Mouse (Mus musculus): Measurements from ENCODE around the gene Sar1a. TPM values are rescaled to one million over a fixed set of nuclear protein-coding genes. Genes with fewer than 3 reads are reported as not detected.

Sar1a gene
- polyA plus RNA-seq, 1 experiment from 2014 or later = 145 TPM

GRCm38 (mm10) chr10:61689405-61689804 lies 9.3 kb downstream of the Sar1a start:
- no peak for ATAC-seq (replicated peaks; ENCODE audit: insufficient number of reproducible peaks, insufficient read depth, low FRiP score, low read depth)
- Histone ChIP-seq H3K9me3 (replicated peaks) (no peaks in the 10 kb centered on the region), H3K27me3 (no peaks in the 10 kb centered on the region), H3K9ac (no peak overlapping the region), H3K4me2 (no peak overlapping the region), H3K27ac (no peak overlapping the region), H3K4me1 (replicated peaks) (no peaks in the 10 kb centered on the region; the same call in 1 of the 2 replicates), H3K36me3 (peaks cover 77% of the 10 kb centered on the region), H3K4me3 (no peak overlapping the region)
- WGBS = 66% methylated on average over 8 of the region's 8 CpGs

- ATAC-seq (replicated peaks; ENCODE audit: insufficient number of reproducible peaks, insufficient read depth, low FRiP score, low read depth) = no peak
- H3K36me3 ChIP-seq = peaks cover 41% of the 10 kb centered on the region
- H3K9ac ChIP-seq = no peak overlapping the region
- no peak overlapping the region for H3K27ac ChIP-seq
- no peaks in the 10 kb centered on the region for H3K27me3 ChIP-seq
- WGBS = 60% methylated on average over 4 of the region's 4 CpGs
- H3K9me3 ChIP-seq (replicated peaks) = no peaks in the 10 kb centered on the region
- H3K4me1 ChIP-seq (replicated peaks) = peaks cover 16% of the 10 kb centered on the region
- no peak overlapping the region for H3K4me3 ChIP-seq
- H3K4me2 ChIP-seq = no peak overlapping the region
Measured at GRCm38 (mm10) chr10:61693563-61693962, 13.5 kb downstream of the Sar1a start.

GRCm38 (mm10) chr10:61694870-61695670 lies 15.0 kb downstream of the Sar1a start, which contains the start of gene Tysnd1:
Gene Tysnd1 (plus strand): TSS chr10:61695514.
- no peaks in the 10 kb centered on the region for H3K27me3 ChIP-seq
- peaks cover 16% of the 10 kb centered on the region for H3K4me1 ChIP-seq (replicated peaks)
- H3K4me3 ChIP-seq = peak within 1 kb of the TSS; percentile 84
- peak within 1 kb of the TSS; percentile 60 for H3K27ac ChIP-seq
- H3K36me3 ChIP-seq = peaks cover 34% of the 10 kb centered on the region
- peak within 1 kb of the TSS; percentile 83 for H3K9ac ChIP-seq
- under 1% methylated on average over 42 of the region's 42 CpGs for WGBS
- peak within 1 kb of the TSS; percentile 100 for H3K4me2 ChIP-seq
- peak; percentile 92 for ATAC-seq (replicated peaks; ENCODE audit: insufficient number of reproducible peaks, insufficient read depth, low FRiP score, low read depth)
- H3K9me3 ChIP-seq (replicated peaks) = no peaks in the 10 kb centered on the region

DNA sequence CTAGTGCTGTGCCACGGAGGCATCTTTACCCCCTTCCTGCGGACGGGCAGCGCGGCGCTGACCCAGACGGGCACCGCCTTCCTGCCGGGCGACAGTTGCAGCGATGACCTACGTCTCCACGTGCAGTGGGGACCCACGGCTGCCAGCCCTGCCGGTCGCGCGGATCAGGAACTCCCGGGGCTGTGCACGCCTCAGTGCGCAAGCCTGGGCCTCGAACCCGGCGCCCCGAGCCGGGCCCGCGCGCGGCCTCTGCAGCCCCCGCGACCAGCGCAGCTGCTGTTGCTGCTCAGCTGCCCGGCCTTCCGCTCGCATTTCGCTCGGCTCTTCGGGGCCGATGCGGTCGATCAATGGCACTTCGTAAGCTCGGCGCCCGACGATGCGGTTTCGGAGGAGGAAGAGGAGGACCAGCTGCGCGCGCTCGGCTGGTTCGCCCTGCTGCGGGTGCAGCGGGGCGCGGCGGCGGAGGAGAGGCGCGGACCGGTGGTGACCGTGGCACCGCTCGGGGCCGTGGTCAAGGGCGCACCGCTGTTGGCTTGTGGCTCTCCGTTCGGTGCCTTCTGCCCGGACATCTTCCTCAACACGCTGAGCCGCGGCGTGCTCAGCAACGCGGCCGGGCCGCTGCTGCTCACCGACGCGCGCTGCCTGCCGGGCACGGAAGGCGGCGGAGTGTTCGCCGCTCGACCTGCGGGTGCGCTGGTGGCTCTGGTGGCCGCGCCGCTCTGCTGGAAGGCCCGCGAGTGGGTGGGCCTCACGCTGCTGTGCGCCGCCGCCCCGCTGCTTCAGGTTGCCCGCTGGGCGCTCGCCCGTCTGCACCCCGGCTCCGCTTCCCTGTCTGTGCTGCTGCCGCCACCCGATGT lies 15.8 kb downstream of the Sar1a start:
- ATAC-seq (replicated peaks; ENCODE audit: insufficient number of reproducible peaks, insufficient read depth, low FRiP score, low read depth) = peak; percentile 28
- peak overlapping the region; percentile 60 for H3K27ac ChIP-seq

DNA sequence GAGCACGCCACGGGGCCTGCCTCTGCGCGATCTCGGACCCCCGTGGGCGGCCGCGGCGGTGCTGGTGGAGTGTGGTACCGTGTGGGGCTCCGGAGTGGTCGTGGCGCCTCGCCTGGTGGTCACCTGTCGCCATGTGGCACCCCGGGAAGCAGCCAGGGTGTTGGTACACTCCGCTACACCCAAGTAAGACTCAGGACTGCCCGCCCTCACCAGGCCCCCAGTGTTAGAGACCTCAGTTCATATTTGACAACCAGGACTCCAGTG lies 16.4 kb downstream of the Sar1a start:
- H3K4me2 ChIP-seq = peak overlapping the region; percentile 100
- peaks cover 27% of the 10 kb centered on the region for H3K36me3 ChIP-seq
- 10% methylated on average over 19 of the region's 19 CpGs for WGBS
- H3K9me3 ChIP-seq (replicated peaks) = no peaks in the 10 kb centered on the region
- H3K4me1 ChIP-seq (replicated peaks) = peaks cover 16% of the 10 kb centered on the region
- no peaks in the 10 kb centered on the region for H3K27me3 ChIP-seq
- no peak overlapping the region for H3K27ac ChIP-seq
- peak overlapping the region; percentile 83 for H3K9ac ChIP-seq
- no peak for ATAC-seq (replicated peaks; ENCODE audit: insufficient number of reproducible peaks, insufficient read depth, low FRiP score, low read depth)
- H3K4me3 ChIP-seq = peak overlapping the region; percentile 84

More for the DNA sequence above, 15.8 kb downstream of the Sar1a start:
- Histone ChIP-seq H3K9me3 (replicated peaks) (no peaks in the 10 kb centered on the region), H3K36me3 (peaks cover 29% of the 10 kb centered on the region), H3K4me3 (peak overlapping the region; percentile 84), H3K4me2 (peak overlapping the region; percentile 100), H3K9ac (peak overlapping the region; percentile 83), H3K4me1 (replicated peaks) (peaks cover 16% of the 10 kb centered on the region), H3K27me3 (no peaks in the 10 kb centered on the region)
- under 1% methylated on average over 107 of the region's 111 CpGs for WGBS

DNA sequence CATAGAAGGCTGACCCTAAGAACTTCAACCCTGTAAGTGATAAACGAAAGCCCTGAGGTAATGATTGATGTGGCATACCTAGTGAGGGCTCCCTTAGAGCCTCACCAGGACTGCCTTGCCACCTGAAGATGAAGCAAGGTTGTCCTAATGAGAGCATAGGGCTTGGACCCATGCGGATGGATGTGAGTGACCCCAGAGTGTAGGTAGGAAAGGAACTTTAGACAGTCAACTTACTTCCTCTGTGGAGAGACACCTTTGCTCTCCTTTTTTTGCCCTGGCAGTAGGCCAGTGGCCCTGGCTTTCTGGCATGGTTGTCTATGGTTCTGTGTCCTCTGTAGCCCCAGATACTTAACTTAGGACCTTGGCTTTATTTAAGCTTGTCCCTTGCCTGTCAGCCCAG lies 16.9 kb downstream of the Sar1a start:
- WGBS = 74% methylated on average over 2 of the region's 2 CpGs
- Histone ChIP-seq H3K9ac (peak overlapping the region; percentile 83), H3K9me3 (replicated peaks) (no peaks in the 10 kb centered on the region), H3K27me3 (no peaks in the 10 kb centered on the region), H3K4me3 (peak overlapping the region; percentile 84), H3K27ac (no peak overlapping the region), H3K36me3 (peaks cover 28% of the 10 kb centered on the region), H3K4me1 (replicated peaks) (peaks cover 16% of the 10 kb centered on the region), H3K4me2 (peak overlapping the region; percentile 100)
- ATAC-seq (replicated peaks; ENCODE audit: insufficient number of reproducible peaks, insufficient read depth, low FRiP score, low read depth) = no peak

- no peaks in the 10 kb centered on the region for H3K9me3 ChIP-seq (replicated peaks)
- no peak for ATAC-seq (replicated peaks; ENCODE audit: insufficient number of reproducible peaks, insufficient read depth, low FRiP score, low read depth)
- no peaks in the 10 kb centered on the region for H3K27me3 ChIP-seq
- H3K27ac ChIP-seq = no peak overlapping the region
- peaks cover 5% of the 10 kb centered on the region for H3K4me1 ChIP-seq (replicated peaks)
- H3K4me3 ChIP-seq = no peak overlapping the region
- WGBS = 74% methylated on average over 4 of the region's 4 CpGs
- H3K4me2 ChIP-seq = no peak overlapping the region
- no peak overlapping the region for H3K9ac ChIP-seq
- H3K36me3 ChIP-seq = peaks cover 28% of the 10 kb centered on the region; the same call in 1 of the 2 replicates
Measured at GRCm38 (mm10) chr10:61704663-61705062, 24.6 kb downstream of the Sar1a start.

DNA sequence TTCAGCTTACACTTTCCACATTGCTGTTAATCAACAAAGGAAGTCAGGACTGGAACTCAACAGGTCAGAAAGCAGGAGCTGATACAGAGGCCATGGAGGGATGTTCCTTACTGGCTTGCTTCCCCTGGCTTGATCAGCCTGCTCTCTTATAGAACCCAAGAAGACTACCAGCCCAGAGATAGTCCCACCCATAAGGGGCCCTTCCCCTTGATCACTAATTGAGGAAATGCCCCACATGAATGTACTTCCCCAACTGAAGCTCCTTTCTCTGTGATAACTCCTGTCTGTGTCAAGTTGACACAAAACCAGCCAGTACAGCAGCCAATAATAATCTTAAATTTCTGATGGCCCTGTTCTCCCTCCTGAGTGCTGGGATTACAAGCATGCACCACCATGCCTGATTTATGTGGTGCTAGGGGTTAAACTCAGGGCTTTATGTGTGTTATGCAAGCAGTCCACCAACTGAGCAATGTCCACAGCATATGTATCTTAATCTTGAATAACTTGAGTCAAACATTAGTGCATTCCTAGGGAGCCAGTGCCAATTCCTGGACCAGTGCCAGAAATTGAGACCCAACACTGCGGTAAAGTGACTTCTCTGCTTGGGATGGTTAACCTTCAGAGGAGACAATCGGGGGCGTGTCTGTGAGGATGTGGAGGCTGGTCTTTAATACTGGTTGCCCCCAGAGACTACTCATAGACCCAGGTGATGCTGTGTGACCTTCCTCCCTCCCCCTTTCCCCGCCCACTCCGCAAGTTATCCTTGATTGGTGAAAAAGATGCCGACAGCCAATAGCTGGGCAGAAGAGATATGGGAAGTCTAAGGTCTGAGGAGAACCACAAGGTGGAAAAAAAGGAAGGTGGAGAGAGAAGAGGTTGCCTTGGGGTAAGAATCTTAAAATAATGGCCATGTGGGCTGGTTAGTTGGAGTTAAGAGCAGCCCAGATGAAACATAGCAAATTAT lies 26.6 kb downstream of the Sar1a start:
- no peak for ATAC-seq (replicated peaks; ENCODE audit: insufficient number of reproducible peaks, insufficient read depth, low FRiP score, low read depth)
- no peak overlapping the region for H3K9ac ChIP-seq
- 67% methylated on average over 6 of the region's 6 CpGs for WGBS
- peaks cover 18% of the 10 kb centered on the region; the same call in 1 of the 2 replicates for H3K36me3 ChIP-seq
- no peak overlapping the region for H3K27ac ChIP-seq
- H3K4me2 ChIP-seq = no peak overlapping the region
- H3K9me3 ChIP-seq (replicated peaks) = no peaks in the 10 kb centered on the region
- no peak overlapping the region for H3K4me3 ChIP-seq
- H3K27me3 ChIP-seq = no peaks in the 10 kb centered on the region
- H3K4me1 ChIP-seq (replicated peaks) = peaks cover 5% of the 10 kb centered on the region

- Histone ChIP-seq H3K4me3 (no peak overlapping the region), H3K27me3 (no peaks in the 10 kb centered on the region), H3K4me2 (no peak overlapping the region), H3K36me3 (no peaks in the 10 kb centered on the region), H3K9ac (no peak overlapping the region), H3K27ac (no peak overlapping the region), H3K4me1 (replicated peaks) (peaks cover 14% of the 10 kb centered on the region), H3K9me3 (replicated peaks) (no peaks in the 10 kb centered on the region)
- ATAC-seq (replicated peaks; ENCODE audit: insufficient number of reproducible peaks, insufficient read depth, low FRiP score, low read depth) = no peak
- WGBS = 73% methylated on average over 3 of the region's 3 CpGs
Measured at GRCm38 (mm10) chr10:61713601-61714000, 33.5 kb downstream of the Sar1a start.

- ATAC-seq (replicated peaks; ENCODE audit: insufficient number of reproducible peaks, insufficient read depth, low FRiP score, low read depth) = no peak
- H3K27ac ChIP-seq = no peak overlapping the region
- no peak overlapping the region for H3K4me2 ChIP-seq
- no peaks in the 10 kb centered on the region for H3K9me3 ChIP-seq (replicated peaks)
- H3K36me3 ChIP-seq = no peaks in the 10 kb centered on the region
- no peaks in the 10 kb centered on the region for H3K27me3 ChIP-seq
- H3K9ac ChIP-seq = no peak overlapping the region
- H3K4me3 ChIP-seq = no peak overlapping the region
- 88% methylated on average over 4 of the region's 4 CpGs for WGBS
- H3K4me1 ChIP-seq (replicated peaks) = peaks cover 14% of the 10 kb centered on the region
Measured at GRCm38 (mm10) chr10:61714146-61714545, 34.0 kb downstream of the Sar1a start.

Measured in heart, embryonic 15.5 days (tissue).